Mouse (Mus musculus): ENCODE measurements at regions not wholly inside any gene's neighbourhood (a gene's known extent, or its start where the extent isn't known, plus 50 kb on each side); places are given as distances from the start of the nearest gene placed in this dataset.

- 88% methylated on average over 13 of the region's 13 CpGs for WGBS
- Histone ChIP-seq H3K4me3 (replicated peaks; ENCODE audit: low read length) (no peak overlapping the region), H3K9me3 (ENCODE audit: control insufficient read depth, low read length) (no peaks in the 10 kb centered on the region), H3K4me2 (replicated peaks) (no peak overlapping the region), H3K27ac (no peak overlapping the region), H3K36me3 (replicated peaks; ENCODE audit: control insufficient read depth, insufficient read depth) (no peaks in the 10 kb centered on the region), H3K9ac (no peak overlapping the region), H3K27me3 (ENCODE audit: control insufficient read depth, insufficient read depth, low read length) (no peaks in the 10 kb centered on the region), H3K4me1 (replicated peaks; ENCODE audit: control insufficient read depth, insufficient read depth, low read length) (no peaks in the 10 kb centered on the region)
- ATAC-seq (ENCODE audit: low FRiP score) (no peak), DNase-seq (ENCODE audit: low spot score) (no peak)
Observed at GRCm38 (mm10) chr9:88069834-88070233, 257.2 kb upstream of the Nt5e start.

GRCm38 (mm10) chr9:88073165-88073564 is 253.8 kb upstream of the Nt5e start:
- no peak overlapping the region for H3K4me2 ChIP-seq (replicated peaks)
- no peaks in the 10 kb centered on the region for H3K9me3 ChIP-seq (ENCODE audit: control insufficient read depth, low read length)
- WGBS, result 10% methylated on average over 6 of the region's 6 CpGs
- ATAC-seq (ENCODE audit: low FRiP score), result no peak
- no peaks in the 10 kb centered on the region for H3K27me3 ChIP-seq (ENCODE audit: control insufficient read depth, insufficient read depth, low read length)
- no peak overlapping the region for H3K4me3 ChIP-seq (replicated peaks; ENCODE audit: low read length)
- H3K9ac ChIP-seq, result no peak overlapping the region
- H3K36me3 ChIP-seq (replicated peaks; ENCODE audit: control insufficient read depth, insufficient read depth), result no peaks in the 10 kb centered on the region
- no peak overlapping the region for H3K27ac ChIP-seq
- peak; percentile 58 for DNase-seq (ENCODE audit: low spot score)
- no peaks in the 10 kb centered on the region for H3K4me1 ChIP-seq (replicated peaks; ENCODE audit: control insufficient read depth, insufficient read depth, low read length)

- H3K9ac ChIP-seq, result no peak overlapping the region
- H3K4me3 ChIP-seq (replicated peaks; ENCODE audit: low read length), result no peak overlapping the region
- no peaks in the 10 kb centered on the region for H3K27me3 ChIP-seq (ENCODE audit: control insufficient read depth, insufficient read depth, low read length)
- DNase-seq (ENCODE audit: low spot score) (no peak), ATAC-seq (ENCODE audit: low FRiP score) (no peak)
- H3K4me1 ChIP-seq (replicated peaks; ENCODE audit: control insufficient read depth, insufficient read depth, low read length), result no peaks in the 10 kb centered on the region
- H3K4me2 ChIP-seq (replicated peaks), result no peak overlapping the region
- no peaks in the 10 kb centered on the region for H3K36me3 ChIP-seq (replicated peaks; ENCODE audit: control insufficient read depth, insufficient read depth)
- no peak overlapping the region for H3K27ac ChIP-seq
- no peaks in the 10 kb centered on the region for H3K9me3 ChIP-seq (ENCODE audit: control insufficient read depth, low read length)
- WGBS, result 83% methylated on average over 7 of the region's 7 CpGs
Observed at GRCm38 (mm10) chr9:88073579-88073978, 253.4 kb upstream of the Nt5e start.

GRCm38 (mm10) chr9:88082931-88083479 is 244.0 kb upstream of the Nt5e start:
- Histone ChIP-seq H3K27ac (no peak overlapping the region), H3K4me2 (replicated peaks) (no peak overlapping the region), H3K9me3 (ENCODE audit: control insufficient read depth, low read length) (no peaks in the 10 kb centered on the region), H3K36me3 (replicated peaks; ENCODE audit: control insufficient read depth, insufficient read depth) (no peaks in the 10 kb centered on the region), H3K9ac (no peak overlapping the region), H3K27me3 (ENCODE audit: control insufficient read depth, insufficient read depth, low read length) (no peaks in the 10 kb centered on the region), H3K4me3 (replicated peaks; ENCODE audit: low read length) (no peak overlapping the region), H3K4me1 (replicated peaks; ENCODE audit: control insufficient read depth, insufficient read depth, low read length) (no peaks in the 10 kb centered on the region)
- no peak for DNase-seq (ENCODE audit: low spot score)
- no peak for ATAC-seq (ENCODE audit: low FRiP score)
- 77% methylated on average over 5 of the region's 5 CpGs for WGBS

- H3K4me1 ChIP-seq (replicated peaks; ENCODE audit: control insufficient read depth, insufficient read depth, low read length), result no peaks in the 10 kb centered on the region
- H3K4me2 ChIP-seq (replicated peaks), result no peak overlapping the region
- no peak overlapping the region for H3K4me3 ChIP-seq (replicated peaks; ENCODE audit: low read length)
- H3K27me3 ChIP-seq (ENCODE audit: control insufficient read depth, insufficient read depth, low read length), result no peaks in the 10 kb centered on the region
- H3K27ac ChIP-seq, result no peak overlapping the region
- 91% methylated on average over 11 of the region's 11 CpGs for WGBS
- H3K9ac ChIP-seq, result no peak overlapping the region
- no peaks in the 10 kb centered on the region for H3K9me3 ChIP-seq (ENCODE audit: control insufficient read depth, low read length)
- DNase-seq (ENCODE audit: low spot score) (no peak), ATAC-seq (ENCODE audit: low FRiP score) (no peak)
- H3K36me3 ChIP-seq (replicated peaks; ENCODE audit: control insufficient read depth, insufficient read depth), result no peaks in the 10 kb centered on the region
Observed at GRCm38 (mm10) chr9:88085181-88085816, 241.7 kb upstream of the Nt5e start.

DNA sequence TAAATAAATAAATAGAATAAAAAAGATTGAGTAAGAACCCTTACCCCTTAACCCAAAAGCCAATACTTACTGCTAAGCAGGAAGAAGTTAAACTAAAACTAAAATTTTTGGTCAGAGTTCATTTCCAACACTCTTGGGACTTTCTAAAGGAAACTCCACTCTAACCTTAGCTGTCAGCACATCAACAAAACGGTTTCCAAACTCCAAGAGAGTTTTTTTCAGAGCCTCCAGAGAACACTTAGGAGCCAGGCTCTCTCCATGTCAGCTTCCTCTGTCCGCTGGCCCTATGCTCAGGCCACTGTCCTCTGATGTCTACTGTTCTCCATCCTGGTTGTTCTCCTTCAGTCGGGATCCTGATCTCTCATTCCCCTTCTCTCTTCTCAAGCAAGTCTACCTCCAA is 241.1 kb upstream of the Nt5e start:
- WGBS, result 71% methylated on average over 3 of the region's 3 CpGs
- ATAC-seq (ENCODE audit: low FRiP score), result no peak
- H3K36me3 ChIP-seq (replicated peaks; ENCODE audit: control insufficient read depth, insufficient read depth), result no peaks in the 10 kb centered on the region
- no peak overlapping the region for H3K4me2 ChIP-seq (replicated peaks)
- H3K27me3 ChIP-seq (ENCODE audit: control insufficient read depth, insufficient read depth, low read length), result no peaks in the 10 kb centered on the region
- DNase-seq (ENCODE audit: low spot score), result no peak
- H3K4me1 ChIP-seq (replicated peaks; ENCODE audit: control insufficient read depth, insufficient read depth, low read length), result no peaks in the 10 kb centered on the region
- no peak overlapping the region for H3K9ac ChIP-seq
- H3K9me3 ChIP-seq (ENCODE audit: control insufficient read depth, low read length), result no peaks in the 10 kb centered on the region
- no peak overlapping the region for H3K27ac ChIP-seq
- no peak overlapping the region for H3K4me3 ChIP-seq (replicated peaks; ENCODE audit: low read length)

DNA sequence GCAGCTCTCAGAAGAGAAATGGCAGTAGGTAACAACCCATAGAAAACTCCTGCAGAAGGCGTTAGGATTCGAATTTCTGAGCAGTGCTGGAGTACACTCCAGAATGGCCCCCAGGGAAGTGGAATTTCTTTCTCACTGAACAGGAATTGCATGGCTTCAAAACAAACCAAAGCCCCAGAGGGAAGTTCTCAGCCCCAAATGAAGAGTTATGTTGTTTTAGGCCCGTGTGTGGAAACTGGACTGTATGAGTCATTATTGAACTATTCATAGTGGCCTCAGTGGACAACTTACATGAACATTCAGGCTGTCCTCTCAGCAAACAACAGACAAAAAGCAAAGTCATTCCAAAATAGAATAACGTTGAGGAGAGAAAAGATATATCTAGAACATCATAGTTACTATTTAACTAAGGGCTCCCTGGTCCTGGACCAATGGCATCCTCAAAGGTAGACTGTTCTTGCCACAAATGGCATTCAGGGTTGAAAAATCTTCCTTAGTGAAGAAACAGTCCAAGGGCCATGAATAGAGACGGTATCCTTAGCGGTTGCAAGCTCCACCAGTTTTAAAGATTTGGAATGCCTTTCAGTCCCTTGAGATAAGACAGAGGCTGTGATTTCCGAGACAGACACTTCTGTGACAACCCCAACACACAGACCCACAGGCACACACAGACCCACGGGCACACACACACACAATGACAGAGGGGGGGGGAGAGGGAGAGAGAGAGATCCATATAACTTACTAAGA is 235.0 kb upstream of the Nt5e start:
- Histone ChIP-seq H3K4me3 (replicated peaks; ENCODE audit: low read length) (no peak overlapping the region), H3K27me3 (ENCODE audit: control insufficient read depth, insufficient read depth, low read length) (no peaks in the 10 kb centered on the region), H3K9me3 (ENCODE audit: control insufficient read depth, low read length) (no peaks in the 10 kb centered on the region), H3K36me3 (replicated peaks; ENCODE audit: control insufficient read depth, insufficient read depth) (no peaks in the 10 kb centered on the region), H3K4me1 (replicated peaks; ENCODE audit: control insufficient read depth, insufficient read depth, low read length) (no peaks in the 10 kb centered on the region), H3K4me2 (replicated peaks) (no peak overlapping the region), H3K9ac (no peak overlapping the region), H3K27ac (no peak overlapping the region)
- 67% methylated on average over 8 of the region's 8 CpGs for WGBS
- ATAC-seq (ENCODE audit: low FRiP score) (no peak), DNase-seq (ENCODE audit: low spot score) (no peak)

DNA sequence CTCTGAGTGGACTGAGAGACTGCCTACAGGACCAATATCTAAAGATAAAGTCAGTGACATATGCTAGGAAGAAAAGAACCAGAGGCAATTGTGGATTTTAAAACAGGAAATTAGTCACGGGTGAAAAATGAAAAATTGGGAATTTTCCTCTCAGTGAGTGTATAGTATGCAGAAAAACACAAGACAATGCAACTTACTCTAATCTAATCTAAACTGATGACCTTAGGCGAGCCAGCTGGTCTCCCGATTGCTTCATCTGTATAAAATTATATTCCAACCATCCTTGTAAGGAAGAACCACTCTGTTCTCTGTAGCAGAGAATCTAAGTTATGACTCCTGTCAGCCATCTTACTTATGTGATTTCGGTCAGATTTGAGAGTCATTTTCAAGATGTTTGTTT is 234.4 kb upstream of the Nt5e start:
- ATAC-seq (ENCODE audit: low FRiP score) (no peak), DNase-seq (ENCODE audit: low spot score) (no peak)
- Histone ChIP-seq H3K27me3 (ENCODE audit: control insufficient read depth, insufficient read depth, low read length) (no peaks in the 10 kb centered on the region), H3K36me3 (replicated peaks; ENCODE audit: control insufficient read depth, insufficient read depth) (no peaks in the 10 kb centered on the region), H3K27ac (no peak overlapping the region), H3K9me3 (ENCODE audit: control insufficient read depth, low read length) (no peaks in the 10 kb centered on the region), H3K4me1 (replicated peaks; ENCODE audit: control insufficient read depth, insufficient read depth, low read length) (no peaks in the 10 kb centered on the region), H3K4me3 (replicated peaks; ENCODE audit: low read length) (no peak overlapping the region), H3K4me2 (replicated peaks) (no peak overlapping the region), H3K9ac (no peak overlapping the region)
- 75% methylated on average over 4 of the region's 4 CpGs for WGBS

DNA sequence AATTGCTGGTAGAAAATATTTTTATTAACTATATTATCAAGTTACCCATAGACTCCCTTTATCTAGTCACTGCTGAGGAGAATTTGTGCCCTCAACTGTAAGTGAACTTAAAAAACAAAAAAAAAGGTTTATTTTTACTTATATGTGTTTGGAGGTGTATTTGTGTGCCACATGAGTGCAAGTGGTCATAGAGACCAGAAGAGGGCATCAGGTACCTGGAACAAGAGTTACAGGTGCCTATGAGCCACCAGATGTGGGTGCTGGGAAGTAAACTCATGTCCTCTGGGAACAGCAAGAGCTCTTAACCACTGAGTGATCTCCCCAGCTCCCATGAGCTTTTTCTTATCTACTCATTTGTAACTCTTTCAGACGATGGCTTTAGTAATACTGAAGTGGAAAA is 213.9 kb upstream of the Nt5e start:
- WGBS, result 70% methylated on average over 1 of the region's 1 CpGs
- H3K27me3 ChIP-seq (ENCODE audit: control insufficient read depth, insufficient read depth, low read length), result no peaks in the 10 kb centered on the region
- no peaks in the 10 kb centered on the region for H3K9me3 ChIP-seq (ENCODE audit: control insufficient read depth, low read length)
- ATAC-seq (ENCODE audit: low FRiP score) (no peak), DNase-seq (ENCODE audit: low spot score) (no peak)
- H3K4me1 ChIP-seq (replicated peaks; ENCODE audit: control insufficient read depth, insufficient read depth, low read length), result no peaks in the 10 kb centered on the region
- no peak overlapping the region for H3K4me2 ChIP-seq (replicated peaks)
- H3K36me3 ChIP-seq (replicated peaks; ENCODE audit: control insufficient read depth, insufficient read depth), result no peaks in the 10 kb centered on the region
- no peak overlapping the region for H3K27ac ChIP-seq
- no peak overlapping the region for H3K4me3 ChIP-seq (replicated peaks; ENCODE audit: low read length)
- H3K9ac ChIP-seq, result no peak overlapping the region
